Mouse (Mus musculus) myocyte (in vitro differentiated cells): ENCODE data around the gene Avil.

ENCODE experiments used
- CEBPB ChIP-seq: IDR thresholded peaks from 2 replicates; pipeline ENCODE4 v1.6.1; 2011; ENCODE audit warnings: mild to moderate bottlenecking, moderate library complexity; ENCODE audit not compliant: poor library complexity, insufficient read depth, severe bottlenecking
- E2F4 ChIP-seq: IDR thresholded peaks from one replicate; pipeline ENCODE4 v1.6.1; 2011; ENCODE audit warnings: mild to moderate bottlenecking, control low read depth, moderate library complexity; ENCODE audit not compliant: insufficient read depth
- MAX ChIP-seq: IDR thresholded peaks from one replicate; pipeline ENCODE4 v1.6.1; 2011; ENCODE audit warnings: low read depth, mild to moderate bottlenecking, control low read depth
- MYOD1 ChIP-seq, 3 experiments: IDR thresholded peaks; one replicate each; pipeline ENCODE4 v1.6.1; 2011; ENCODE audit warnings: control low read depth in 2 of 3, low read depth in 2 of 3, mild to moderate bottlenecking in 2 of 3, moderate library complexity in 1 of 3; ENCODE audit not compliant: insufficient read length in 2 of 3, control insufficient read depth in 1 of 3
- MYOG ChIP-seq, 3 experiments: IDR thresholded peaks; one replicate each; pipeline ENCODE4 v1.6.1; 2011; ENCODE audit warnings: control low read depth in 2 of 3, low read depth in 2 of 3, mild to moderate bottlenecking in 2 of 3; ENCODE audit not compliant: insufficient read length in 2 of 3, control insufficient read depth in 1 of 3, insufficient read depth in 1 of 3
- POLR2A ChIP-seq: IDR thresholded peaks from one replicate; pipeline ENCODE4 v1.6.1; 2011; ENCODE audit warnings: low read depth, mild to moderate bottlenecking, control low read depth, moderate library complexity; ENCODE audit not compliant: insufficient read length
- POLR2AphosphoS2 ChIP-seq: IDR thresholded peaks from one replicate; pipeline ENCODE4 v1.6.1; 2011; ENCODE audit warnings: low read depth, control low read depth; ENCODE audit not compliant: insufficient read length
- REST ChIP-seq: IDR thresholded peaks from one replicate; pipeline ENCODE4 v1.6.1; 2011; ENCODE audit warnings: mild to moderate bottlenecking, control low read depth, moderate library complexity; ENCODE audit not compliant: insufficient read depth, insufficient read length
- SRF ChIP-seq: IDR thresholded peaks from one replicate; pipeline ENCODE4 v1.6.1; 2011; ENCODE audit warnings: low read depth; ENCODE audit not compliant: control insufficient read depth, insufficient read length
- TCF12 ChIP-seq: IDR thresholded peaks from one replicate; pipeline ENCODE4 v1.6.1; 2011; ENCODE audit warnings: mild to moderate bottlenecking, control low read depth; ENCODE audit not compliant: poor library complexity, insufficient read depth, severe bottlenecking
- USF1 ChIP-seq: IDR thresholded peaks from one replicate; pipeline ENCODE4 v1.6.1; 2011; ENCODE audit warnings: low read depth, mild to moderate bottlenecking, control low read depth, moderate library complexity

GRCm38 (mm10) chr10:126983193-126983725, 17.2 kb upstream of the Avil start:
- TF ChIP-seq POLR2A, result peak; percentile 11
- no peak for TF ChIP-seq MYOD1 (IDR thresholded peaks at IDR 0.05; ENCODE audit: control insufficient read depth in 1 of 3, insufficient read length in 2 of 3, low read depth in 2 of 3)
- no peak for TF ChIP-seq TCF12
- no peak for TF ChIP-seq USF1
- TF ChIP-seq CEBPB, result no peak
- peak; percentile 19 for TF ChIP-seq POLR2AphosphoS2
- TF ChIP-seq MYOG (IDR thresholded peaks at IDR 0.05; ENCODE audit: control insufficient read depth in 1 of 3, insufficient read depth in 1 of 3, insufficient read length in 2 of 3, low read depth in 2 of 3), result peak in 1 of 3 experiments; percentile 18
- no peak for TF ChIP-seq SRF
- TF ChIP-seq REST, result no peak
- TF ChIP-seq MAX, result no peak
- no peak for TF ChIP-seq E2F4
